Mouse (Mus musculus) hindbrain, embryonic 14.5 days (tissue): ENCODE measurements around the gene Usp2. TPM values are rescaled to one million over a fixed set of nuclear protein-coding genes. Genes with fewer than 3 reads are reported as not detected.

ENCODE experiments used
- polyA plus RNA-seq: library from polyadenylated mRNA; unstranded; fragments of >200 nt; fragmentation: Nextera tagmentation; extraction: Ambion mirVana; gene quantifications from 2 replicates; pipeline ENCODE4 v1.2.1, GENCODE M21; 2014

The Usp2 gene
- polyA plus RNA-seq, 1 experiment from 2014 or later = 8.4 TPM

Other genes starting within 250 kb of the Usp2 start
- gene Thy1, start 23.6 kb upstream of the Usp2 start, polyA plus RNA-seq = 6.2 and 9.6 TPM in 2 replicates
- 0.31 and 0.41 TPM in 2 replicates for gene Mfrp, start 34.7 kb downstream of the Usp2 start, polyA plus RNA-seq
- 7.0 and 8.0 TPM in 2 replicates for gene C1qtnf5, start 40.2 kb downstream of the Usp2 start, polyA plus RNA-seq
- 0.35 TPM in 1 of 2 replicates, not detected in the other for gene Gm49380, start 46.5 kb downstream of the Usp2 start, polyA plus RNA-seq
- 30.6 and 32.7 TPM in 2 replicates for gene Rnf26, start 46.5 kb downstream of the Usp2 start, polyA plus RNA-seq
- 12.6 and 13.6 TPM in 2 replicates for gene Mcam, start 67.4 kb downstream of the Usp2 start, polyA plus RNA-seq
- 22.4 and 22.9 TPM in 2 replicates for gene Cbl, start 167.0 kb downstream of the Usp2 start, polyA plus RNA-seq
- gene Ccdc153, start 173.7 kb downstream of the Usp2 start, polyA plus RNA-seq = not detected in 2 replicates
- gene Pdzd3, start 184.4 kb downstream of the Usp2 start, polyA plus RNA-seq = 0.46 and 1.1 TPM in 2 replicates
- 4.4 and 5.1 TPM in 2 replicates for gene Nlrx1, start 201.6 kb downstream of the Usp2 start, polyA plus RNA-seq
- gene Abcg4, start 221.6 kb downstream of the Usp2 start, polyA plus RNA-seq = 21.7 and 24.4 TPM in 2 replicates
- 17.4 and 17.9 TPM in 2 replicates for gene Hinfp, start 238.7 kb downstream of the Usp2 start, polyA plus RNA-seq